12 mouse cellular contexts compared by ENCODE assay signal in the genomic region with DNA sequence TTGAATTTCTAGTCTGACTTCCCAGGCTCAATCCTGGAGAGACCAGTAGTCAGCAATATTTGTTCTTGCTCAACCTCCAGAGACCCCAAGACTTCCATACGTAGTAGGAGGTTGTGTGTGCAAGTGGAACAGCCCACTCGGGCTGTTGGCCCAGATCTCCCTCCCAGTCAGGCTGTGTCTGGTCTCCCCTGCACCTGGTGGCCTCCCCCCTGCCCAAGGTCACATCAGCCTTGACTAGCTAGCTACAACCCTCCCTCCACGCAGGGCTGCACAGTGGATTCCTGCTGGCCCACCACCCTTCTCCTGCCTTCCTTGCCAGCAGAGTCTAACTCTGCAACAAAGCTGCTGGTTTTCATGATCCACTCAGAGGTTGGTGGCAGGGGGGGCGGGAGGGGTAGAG. TPM values are rescaled to one million over a fixed set of nuclear protein-coding genes. Genes with fewer than 3 reads are reported as not detected.
A peak's percentile ranks its signal among the peaks of the same experiment; 100 is the strongest.
DNase-seq lines count a peak whose midpoint lies in the region; ATAC-seq and TF ChIP-seq lines count a peak whose summit lies in the region.
"Had no signal": no experiment of that assay in that cellular context is flagged by ENCODE, and none has a peak within 500 bp of the region (broad histone marks: within the 10 kb centered on the region; RNA-seq: fewer than 3 reads in every experiment).

No protein-coding gene starts in this region.

- DNase-seq in adrenal gland, postnatal 14 days: peak; percentile 25
- no peak for DNase-seq in adrenal gland, postnatal 4 days (ENCODE audit: low spot score in 2 of 2)
- no peak for DNase-seq in heart, postnatal 0 days (ENCODE audit: low spot score)
- no peak for DNase-seq in heart, postnatal 10 days
- DNase-seq in liver, embryonic 13.5 days: no peak
- no peak for DNase-seq in liver, embryonic 11.5 days (ENCODE audit: low spot score)
- DNase-seq in ES-CJ7 (ENCODE audit: low read depth, low spot score): peak; percentile 41
- no peak for DNase-seq in layer of hippocampus, adult 2 months (ENCODE audit: low spot score in 2 of 2)
- DNase-seq: cerebellum, adult 2 months; embryo, embryonic 11 days; lung, postnatal 36 days had no signal

- no peaks in the 10 kb centered on the region for H3K4me1 ChIP-seq in heart, postnatal 0 days (ENCODE audit: control insufficient read depth, insufficient read depth)
- no peaks in the 10 kb centered on the region for H3K4me1 ChIP-seq in liver, embryonic 13.5 days (replicated peaks)
- H3K4me1 ChIP-seq in liver, embryonic 11.5 days (replicated peaks; ENCODE audit: control insufficient read depth, insufficient read depth, low read length): no peaks in the 10 kb centered on the region
- H3K4me1 ChIP-seq: hindbrain, embryonic 13.5 days had no signal

- H3K27me3 ChIP-seq in heart, postnatal 0 days (ENCODE audit: control insufficient read depth, insufficient read depth, low read length): no peaks in the 10 kb centered on the region
- H3K27me3 ChIP-seq in liver, embryonic 13.5 days: no peaks in the 10 kb centered on the region
- H3K27me3 ChIP-seq in liver, embryonic 11.5 days (replicated peaks; ENCODE audit: control insufficient read depth, insufficient read depth, low read length): no peaks in the 10 kb centered on the region
- H3K27me3 ChIP-seq: hindbrain, embryonic 13.5 days had no signal

- H3K27ac ChIP-seq in heart, postnatal 0 days (ENCODE audit: low read depth): no peak overlapping the region; the same call in 1 of the 2 replicates
- H3K27ac ChIP-seq in liver, embryonic 13.5 days: peak overlapping the region; percentile 13; the same call in 1 of the 2 replicates
- H3K27ac ChIP-seq in liver, embryonic 11.5 days (ENCODE audit: low read depth, low read length): no peak overlapping the region
- H3K27ac ChIP-seq in layer of hippocampus, adult 2 months: no peak overlapping the region
- H3K27ac ChIP-seq: hindbrain, embryonic 13.5 days had no signal

- peaks cover 18% of the 10 kb centered on the region for H3K36me3 ChIP-seq in heart, postnatal 0 days (replicated peaks; ENCODE audit: control insufficient read depth, insufficient read depth, low read length)
- H3K36me3 ChIP-seq in liver, embryonic 13.5 days: peaks cover 15% of the 10 kb centered on the region; the same call in 1 of the 2 replicates
- no peaks in the 10 kb centered on the region for H3K36me3 ChIP-seq in liver, embryonic 11.5 days (ENCODE audit: control insufficient read depth, insufficient read depth, low read length)

- no peak overlapping the region for H3K4me3 ChIP-seq in heart, postnatal 0 days (ENCODE audit: low read depth, low read length)
- no peak overlapping the region for H3K4me3 ChIP-seq in liver, embryonic 13.5 days (replicated peaks)
- H3K4me3 ChIP-seq in liver, embryonic 11.5 days (ENCODE audit: low read depth, low read length): no peak overlapping the region
- H3K4me3 ChIP-seq in layer of hippocampus, adult 2 months: no peak overlapping the region
- H3K4me3 ChIP-seq: hindbrain, embryonic 13.5 days had no signal

- no peak for TF ChIP-seq EP300 in heart, postnatal 0 days (IDR thresholded peaks at IDR 0.05; ENCODE audit: low read depth)

- 0 out of 2 replicates have a peak, but pooled peaks have one; percentile 20 for ATAC-seq in heart, postnatal 0 days (ENCODE audit: insufficient read depth, low read depth)
- no peak for ATAC-seq in liver, embryonic 13.5 days (ENCODE audit: low read depth)
- ATAC-seq in liver, embryonic 11.5 days (replicated peaks; ENCODE audit: low FRiP score): no peak

- no peak overlapping the region for H3K4me2 ChIP-seq in heart, postnatal 0 days (ENCODE audit: low read depth, low read length)
- no peak overlapping the region for H3K4me2 ChIP-seq in liver, embryonic 13.5 days
- H3K4me2 ChIP-seq in liver, embryonic 11.5 days: no peak overlapping the region
- H3K4me2 ChIP-seq: hindbrain, embryonic 13.5 days had no signal

- TF ChIP-seq CTCF in heart, postnatal 0 days (IDR thresholded peaks at IDR 0.05; ENCODE audit: low read depth): no peak
- TF ChIP-seq CTCF in layer of hippocampus, adult 2 months (conservative IDR thresholded peaks at IDR 0.05): no peak

- H3K9ac ChIP-seq in heart, postnatal 0 days (replicated peaks; ENCODE audit: low read depth, low read length): no peak overlapping the region
- no peak overlapping the region for H3K9ac ChIP-seq in liver, embryonic 13.5 days
- no peak overlapping the region for H3K9ac ChIP-seq in liver, embryonic 11.5 days (ENCODE audit: low read depth, low read length)
- H3K9ac ChIP-seq: hindbrain, embryonic 13.5 days had no signal

- WGBS in heart, postnatal 0 days: 49% methylated on average over 4 of the region's 4 CpGs
- 67% methylated on average over 4 of the region's 4 CpGs for WGBS in liver, embryonic 13.5 days (ENCODE audit: insufficient replicate concordance)
- 71% methylated on average over 4 of the region's 4 CpGs for WGBS in liver, embryonic 11.5 days

- intact Hi-C loops in heart, postnatal 10 days (cut with DNase I): no loop called here

- H3K9me3 ChIP-seq in heart, postnatal 0 days (replicated peaks; ENCODE audit: control insufficient read depth, low read length): no peaks in the 10 kb centered on the region
- H3K9me3 ChIP-seq in liver, embryonic 13.5 days (replicated peaks): no peaks in the 10 kb centered on the region
- H3K9me3 ChIP-seq in liver, embryonic 11.5 days (ENCODE audit: control insufficient read depth, low read length): no peaks in the 10 kb centered on the region
- H3K9me3 ChIP-seq: hindbrain, embryonic 13.5 days had no signal

RNA-seq across cellular contexts. Expression of a gene that starts 12.4 kb away (rescaled TPM):
- total RNA-seq in adrenal gland, postnatal 14 days (2021): 57.7 and 60.3 TPM in 2 replicates
- 10 to 100 TPM; 78.4 to 96.9 TPM for total RNA-seq in adrenal gland, postnatal 4 days (2021)
- 35.9 and 38.4 TPM in 2 replicates for total RNA-seq in heart, postnatal 0 days (2014; rRNA removed; ENCODE audit: low replicate concordance)
- polyA plus RNA-seq in heart, postnatal 0 days (2015; fragmentation: Nextera tagmentation; extraction: Ambion mirVana): 56.0 and 61.6 TPM in 2 replicates
- 10 to 100 TPM; 47.1 to 52.2 TPM for total RNA-seq in heart, postnatal 10 days (2021)
- 5.6 and 6.3 TPM in 2 replicates for polyA plus RNA-seq in liver, embryonic 13.5 days (2015; fragmentation: Nextera tagmentation; extraction: Ambion mirVana)
- 4.3 and 4.4 TPM in 2 replicates for polyA plus RNA-seq in liver, embryonic 11.5 days (2014; fragmentation: Nextera tagmentation; extraction: Ambion mirVana)
- total RNA-seq in layer of hippocampus, adult 2 months (2021): 1 to 10 TPM; 3.6 to 4.9 TPM

Comparison
In these comparisons a context has a peak if more than half of its experiments do, and no peak if none do; other contexts are left out.
1. DNase-seq: peak in adrenal gland, postnatal 14 days (single experiment) and ES-CJ7 (single experiment); none in adrenal gland, postnatal 4 days (0 of 2), heart, postnatal 0 days (single experiment), heart, postnatal 10 days (0 of 2), liver, embryonic 13.5 days (single experiment), liver, embryonic 11.5 days (single experiment) and layer of hippocampus, adult 2 months (0 of 2).